Mouse (Mus musculus): ENCODE results near the gene Tex2. TPM values are rescaled to one million over a fixed set of nuclear protein-coding genes. Genes with fewer than 3 reads are reported as not detected.
"Not testable (repeated sequence)": the region's sequence is repeated elsewhere in the genome, so short reads cannot be mapped to it uniquely, and the experiment has no call there.

The Tex2 gene
- polyA plus RNA-seq (2015; fragmentation: Nextera tagmentation; extraction: Ambion mirVana) = 10.6 and 12.2 TPM in 2 replicates

DNA sequence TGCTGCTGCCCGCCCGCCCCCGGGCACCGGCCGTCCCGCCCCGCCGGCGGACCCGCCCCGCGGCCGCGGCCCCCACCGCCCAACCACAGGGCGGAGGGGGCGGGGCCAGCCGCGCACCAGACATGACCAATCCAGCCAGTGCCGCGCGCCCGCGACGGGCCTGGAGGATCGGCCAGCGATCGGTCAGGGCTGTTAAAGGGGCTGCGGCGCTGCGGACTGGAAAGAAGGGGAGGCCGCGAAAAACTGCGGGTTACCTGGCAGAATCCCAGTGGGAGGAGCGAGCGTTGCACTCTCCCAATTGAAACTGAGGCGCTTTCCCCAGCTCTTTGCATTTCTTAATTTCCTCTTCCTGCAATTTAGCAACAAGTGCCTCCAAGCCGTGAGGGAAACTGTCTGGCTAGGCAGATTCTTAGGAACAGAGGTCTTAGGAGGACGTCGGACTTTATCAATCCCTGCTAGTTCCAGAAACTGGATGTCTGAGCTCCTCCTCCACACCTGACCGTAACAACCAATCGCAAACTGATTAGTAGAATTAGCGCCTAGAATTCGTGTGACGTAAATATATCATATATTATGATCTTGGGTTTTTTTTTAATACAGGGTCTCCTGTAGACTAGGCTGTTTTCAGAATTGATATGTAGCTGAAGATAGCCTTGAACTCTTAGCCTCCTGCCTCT lies at the start of gene Tex2:
TSS of gene Tex2 (minus strand) at position 463 of the 677 bp plus-strand sequence.
- peak within 1 kb of the TSS; percentile 95 for H3K9ac ChIP-seq (ENCODE audit: low read depth, low read length)
- WGBS (ENCODE audit: insufficient replicate concordance) = under 1% methylated on average over 45 of the region's 45 CpGs

DNA sequence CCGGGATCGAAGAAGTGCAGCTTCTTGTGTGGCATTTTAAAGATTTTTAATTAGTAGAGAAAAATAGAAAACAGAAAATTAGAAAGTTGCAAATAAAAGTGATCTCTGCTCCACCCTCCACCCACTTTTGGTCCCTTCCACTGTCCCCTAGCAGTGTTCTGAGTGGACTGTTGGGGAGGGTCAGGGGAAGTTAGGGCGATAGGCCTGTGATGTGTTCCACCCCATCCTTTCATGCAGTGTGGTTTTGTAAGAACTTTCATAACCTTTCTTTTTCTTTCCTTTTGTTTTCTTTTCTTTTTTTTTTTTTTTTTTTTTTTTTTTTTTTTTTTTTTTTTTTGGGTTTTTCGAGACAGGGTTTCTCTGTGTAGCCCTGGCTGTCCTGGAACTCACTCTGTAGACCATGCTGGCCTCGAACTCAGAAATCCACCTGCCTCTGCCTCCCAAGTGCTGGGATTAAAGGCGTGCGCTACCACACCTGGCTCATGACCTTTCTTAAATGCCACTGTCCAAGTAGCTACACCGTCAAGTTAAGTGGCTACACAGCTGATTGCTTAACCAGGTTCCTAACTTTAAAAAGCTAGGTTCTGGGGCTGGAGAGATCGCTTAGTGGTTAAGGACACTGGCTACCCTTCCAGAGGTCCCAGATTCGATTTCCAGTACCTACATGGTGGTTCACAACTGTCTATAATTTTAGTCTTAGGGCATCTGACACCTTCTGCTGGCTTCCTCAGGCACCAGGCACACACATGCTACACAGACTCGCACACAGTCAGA lies 49.6 kb upstream of the Tex2 start:
- Histone ChIP-seq H3K9me3 (replicated peaks; ENCODE audit: control insufficient read depth, low read length) (no peaks in the 10 kb centered on the region), H3K36me3 (ENCODE audit: control insufficient read depth, insufficient read depth) (no peaks in the 10 kb centered on the region), H3K27ac (ENCODE audit: low read length) (peak overlapping the region; percentile 26; the same call in 1 of the 2 replicates), H3K4me2 (ENCODE audit: low read depth, low read length) (no peak overlapping the region), H3K27me3 (ENCODE audit: control insufficient read depth, insufficient read depth, low read depth, low read length) (no peaks in the 10 kb centered on the region), H3K4me1 (ENCODE audit: control insufficient read depth, low read depth, low read length) (peaks cover 8% of the 10 kb centered on the region), H3K9ac (ENCODE audit: low read depth, low read length) (no peak overlapping the region), H3K4me3 (ENCODE audit: low read depth, low read length) (no peak overlapping the region)
- ATAC-seq (ENCODE audit: low read depth) = no peak
- WGBS (ENCODE audit: insufficient replicate concordance) = 57% methylated on average over 10 of the region's 11 CpGs

More for the DNA sequence above, at the start of gene Tex2:
- Histone ChIP-seq H3K4me3 (ENCODE audit: low read depth, low read length) (peak within 1 kb of the TSS; percentile 95), H3K9me3 (replicated peaks; ENCODE audit: control insufficient read depth, low read length) (no peaks in the 10 kb centered on the region), H3K4me2 (ENCODE audit: low read depth, low read length) (peak within 1 kb of the TSS; percentile 92), H3K27ac (ENCODE audit: low read length) (peak within 1 kb of the TSS; percentile 98), H3K27me3 (ENCODE audit: control insufficient read depth, insufficient read depth, low read depth, low read length) (no peaks in the 10 kb centered on the region), H3K36me3 (ENCODE audit: control insufficient read depth, insufficient read depth) (no peaks in the 10 kb centered on the region), H3K4me1 (ENCODE audit: control insufficient read depth, low read depth, low read length) (peaks cover 20% of the 10 kb centered on the region)
- peak; percentile 95 for ATAC-seq (ENCODE audit: low read depth)

DNA sequence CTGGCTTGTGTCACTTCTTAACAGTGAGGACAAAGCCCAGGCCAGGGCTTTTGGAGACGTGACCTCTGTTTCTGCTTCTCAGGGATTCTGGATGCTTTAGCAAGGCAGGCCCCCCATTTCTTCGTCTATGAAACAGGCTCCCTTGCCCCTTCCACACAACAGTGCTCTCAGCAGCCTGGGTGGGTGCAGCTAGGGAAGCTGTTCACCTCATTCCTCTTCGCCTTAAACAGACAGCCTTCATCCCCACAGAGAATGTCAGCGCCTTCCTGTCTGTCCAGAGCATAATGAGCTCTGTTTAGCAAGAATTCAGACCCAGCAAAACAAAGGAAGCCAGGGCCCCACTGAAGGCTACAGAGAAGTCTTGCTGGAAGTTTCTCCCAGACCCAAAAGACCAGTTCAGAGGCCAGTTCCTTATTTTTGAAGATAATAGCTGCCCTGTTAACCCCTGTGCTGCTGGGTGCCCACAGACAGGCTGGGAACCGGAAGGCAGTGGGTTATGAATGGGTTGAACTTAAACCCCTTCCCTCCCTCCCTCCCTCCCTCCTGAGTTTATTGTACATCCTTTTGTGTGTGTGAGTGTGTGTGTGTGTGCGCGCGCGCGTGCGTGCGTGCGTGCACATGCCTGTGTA lies 47.3 kb upstream of the Tex2 start:
- Histone ChIP-seq H3K36me3 (ENCODE audit: control insufficient read depth, insufficient read depth) (no peaks in the 10 kb centered on the region), H3K4me2 (ENCODE audit: low read depth, low read length) (no peak overlapping the region), H3K27me3 (ENCODE audit: control insufficient read depth, insufficient read depth, low read depth, low read length) (no peaks in the 10 kb centered on the region), H3K4me1 (ENCODE audit: control insufficient read depth, low read depth, low read length) (peaks cover 8% of the 10 kb centered on the region), H3K4me3 (ENCODE audit: low read depth, low read length) (no peak overlapping the region), H3K9me3 (replicated peaks; ENCODE audit: control insufficient read depth, low read length) (no peaks in the 10 kb centered on the region), H3K9ac (ENCODE audit: low read depth, low read length) (no peak overlapping the region), H3K27ac (ENCODE audit: low read length) (peak overlapping the region; percentile 82)
- 19% methylated on average over 13 of the region's 13 CpGs for WGBS (ENCODE audit: insufficient replicate concordance)
- peak; percentile 63 for ATAC-seq (ENCODE audit: low read depth)

DNA sequence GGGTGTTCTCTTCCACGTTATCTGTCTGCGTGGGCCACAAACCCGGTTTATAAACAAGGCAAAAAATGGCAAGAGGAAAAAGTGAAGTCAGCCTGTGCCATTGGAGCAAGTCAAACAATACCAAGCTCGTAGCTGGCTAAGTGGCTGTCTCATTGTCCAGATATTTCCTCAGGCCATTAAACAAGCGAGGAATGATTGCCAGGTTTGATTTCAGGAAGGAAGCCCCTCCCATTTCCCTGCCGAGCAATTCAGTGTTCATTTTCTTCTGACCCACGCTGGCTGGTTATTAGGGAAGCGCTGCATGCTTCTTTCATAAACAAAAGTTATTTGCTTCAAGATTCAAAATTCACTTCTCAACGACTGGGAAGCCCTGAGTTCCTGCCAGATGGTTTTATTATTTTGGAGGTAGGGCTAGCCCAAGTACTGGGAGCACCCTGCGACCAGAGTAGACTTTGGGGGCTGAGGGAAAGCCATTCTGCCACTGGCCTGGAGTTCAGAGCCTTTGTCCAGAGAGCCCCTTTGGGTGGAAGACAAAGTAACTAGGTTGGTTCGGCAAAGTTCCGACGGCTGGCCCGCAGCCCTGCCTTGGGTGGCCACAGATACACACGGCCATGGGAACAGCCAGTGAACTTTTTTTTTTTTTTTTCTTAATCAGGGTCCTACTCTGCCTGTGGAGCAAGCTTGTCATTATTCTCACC lies 46.5 kb upstream of the Tex2 start:
- Histone ChIP-seq H3K27me3 (ENCODE audit: control insufficient read depth, insufficient read depth, low read depth, low read length) (no peaks in the 10 kb centered on the region), H3K4me1 (ENCODE audit: control insufficient read depth, low read depth, low read length) (peaks cover 8% of the 10 kb centered on the region), H3K4me3 (ENCODE audit: low read depth, low read length) (no peak overlapping the region), H3K27ac (ENCODE audit: low read length) (peak overlapping the region; percentile 82), H3K36me3 (ENCODE audit: control insufficient read depth, insufficient read depth) (no peaks in the 10 kb centered on the region), H3K9ac (ENCODE audit: low read depth, low read length) (no peak overlapping the region; the same call in 1 of the 2 replicates), H3K4me2 (ENCODE audit: low read depth, low read length) (no peak overlapping the region), H3K9me3 (replicated peaks; ENCODE audit: control insufficient read depth, low read length) (no peaks in the 10 kb centered on the region)
- no peak for ATAC-seq (ENCODE audit: low read depth)
- 24% methylated on average over 15 of the region's 15 CpGs for WGBS (ENCODE audit: insufficient replicate concordance)

DNA sequence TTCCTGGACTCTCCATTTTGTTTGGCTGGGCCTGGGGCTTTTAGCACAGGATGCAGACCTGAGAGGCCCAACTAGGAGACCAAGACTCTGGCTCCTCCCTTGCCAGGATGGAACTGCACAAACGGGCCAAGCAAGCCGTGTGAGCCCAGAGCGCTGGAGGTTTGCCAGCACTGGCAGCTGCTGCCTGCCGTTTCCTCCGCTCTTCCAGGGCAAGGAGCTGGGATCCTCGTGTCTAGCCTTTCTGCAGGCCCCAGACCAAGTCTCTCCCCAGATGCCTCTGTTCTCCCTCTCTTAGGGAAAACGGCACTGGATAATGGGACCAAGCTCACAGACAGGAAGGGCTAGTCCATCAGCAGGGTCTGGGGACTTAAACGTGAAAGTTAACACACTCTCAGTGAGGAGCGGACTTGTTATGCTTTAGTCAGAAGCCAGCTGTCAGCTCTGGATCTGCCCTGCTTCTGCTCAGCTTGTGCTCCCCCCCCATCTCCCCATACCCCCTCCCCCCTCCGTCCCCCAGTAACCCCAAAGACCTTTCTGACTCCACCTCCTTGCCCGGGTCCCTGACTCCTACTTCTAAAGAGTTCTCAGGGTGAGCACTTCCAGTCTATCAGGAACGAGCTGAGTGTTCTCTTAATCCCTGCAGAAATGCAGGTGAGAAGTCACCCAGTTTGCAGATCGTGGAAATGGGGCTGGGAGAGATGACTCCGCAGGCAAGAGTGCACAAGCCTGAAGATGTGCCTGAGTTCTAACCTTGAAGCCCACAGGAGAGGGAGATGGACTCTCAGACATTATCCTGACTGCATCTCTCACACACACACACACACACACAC lies 45.0 kb upstream of the Tex2 start:
- Histone ChIP-seq H3K36me3 (ENCODE audit: control insufficient read depth, insufficient read depth) (no peaks in the 10 kb centered on the region), H3K4me2 (ENCODE audit: low read depth, low read length) (no peak overlapping the region), H3K27ac (ENCODE audit: low read length) (no peak overlapping the region), H3K4me1 (ENCODE audit: control insufficient read depth, low read depth, low read length) (peaks cover 8% of the 10 kb centered on the region), H3K27me3 (ENCODE audit: control insufficient read depth, insufficient read depth, low read depth, low read length) (no peaks in the 10 kb centered on the region), H3K4me3 (ENCODE audit: low read depth, low read length) (no peak overlapping the region), H3K9ac (ENCODE audit: low read depth, low read length) (no peak overlapping the region), H3K9me3 (replicated peaks; ENCODE audit: control insufficient read depth, low read length) (no peaks in the 10 kb centered on the region)
- ATAC-seq (ENCODE audit: low read depth) = no peak
- 37% methylated on average over 13 of the region's 14 CpGs for WGBS (ENCODE audit: insufficient replicate concordance)

DNA sequence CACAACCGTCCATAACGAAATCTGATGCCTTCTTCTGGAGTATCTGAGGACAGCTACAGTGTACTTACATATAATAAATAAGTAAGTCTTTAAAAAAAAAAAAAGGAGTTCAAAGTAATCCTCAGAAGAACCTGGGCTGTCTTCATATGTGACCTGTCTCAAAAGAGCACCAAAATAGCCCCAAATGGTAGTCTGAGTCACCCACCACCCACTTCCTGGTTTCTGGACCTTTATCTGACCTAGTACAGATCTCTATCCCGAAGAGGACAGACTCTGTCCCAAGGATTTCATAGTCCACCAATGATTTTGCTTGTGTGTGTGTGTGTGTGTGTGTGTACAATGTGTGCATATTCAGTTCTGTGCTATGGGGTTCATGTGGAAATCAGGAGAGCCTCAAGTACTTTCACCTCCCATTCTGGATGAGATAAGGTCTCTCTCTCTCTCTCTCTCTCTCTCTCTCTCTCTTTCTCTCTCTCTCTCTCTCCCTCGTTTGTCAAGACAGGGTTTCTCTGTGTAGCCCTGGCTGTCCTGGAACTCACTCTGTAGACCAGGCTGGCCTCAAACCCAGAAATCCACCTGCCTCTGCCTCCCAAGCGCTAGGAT lies 43.8 kb upstream of the Tex2 start:
- 56% methylated on average over 5 of the region's 5 CpGs for WGBS (ENCODE audit: insufficient replicate concordance)
- not testable (repeated sequence) for ATAC-seq (ENCODE audit: low read depth); H3K4me1 ChIP-seq (ENCODE audit: control insufficient read depth, low read depth, low read length); H3K4me3 ChIP-seq (ENCODE audit: low read depth, low read length); H3K27me3 ChIP-seq (ENCODE audit: control insufficient read depth, insufficient read depth, low read depth, low read length); H3K36me3 ChIP-seq (ENCODE audit: control insufficient read depth, insufficient read depth); H3K9ac ChIP-seq (ENCODE audit: low read depth, low read length); H3K4me2 ChIP-seq (ENCODE audit: low read depth, low read length); H3K27ac ChIP-seq (ENCODE audit: low read length); H3K9me3 ChIP-seq (replicated peaks; ENCODE audit: control insufficient read depth, low read length)

DNA sequence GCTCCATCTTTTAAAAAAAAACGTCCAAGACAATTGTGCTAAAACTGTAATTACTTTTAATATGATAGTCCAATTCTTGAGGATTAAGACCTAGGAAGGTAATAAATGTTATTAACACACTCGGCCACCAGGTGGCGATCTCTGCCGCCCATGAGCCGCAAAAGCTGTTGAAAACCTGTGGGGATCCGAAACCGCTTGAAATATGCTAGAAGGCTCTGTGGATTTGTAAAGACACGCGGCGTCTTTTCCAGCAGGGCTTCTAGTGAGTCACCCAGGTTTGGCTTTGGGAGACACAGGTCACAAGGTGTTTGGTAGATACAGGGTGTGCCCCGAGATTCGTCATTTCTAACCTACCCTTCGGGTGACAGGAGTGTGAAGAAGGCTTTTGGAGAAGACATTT lies 35.1 kb upstream of the Tex2 start:
- ATAC-seq (ENCODE audit: low read depth) = no peak
- H3K4me2 ChIP-seq (ENCODE audit: low read depth, low read length) = 0 out of 2 replicates have a peak overlapping the region, but pooled peaks have one; percentile 14
- no peaks in the 10 kb centered on the region for H3K4me1 ChIP-seq (ENCODE audit: control insufficient read depth, low read depth, low read length)
- no peak overlapping the region for H3K4me3 ChIP-seq (ENCODE audit: low read depth, low read length)
- no peak overlapping the region for H3K27ac ChIP-seq (ENCODE audit: low read length)
- WGBS (ENCODE audit: insufficient replicate concordance) = 18% methylated on average over 13 of the region's 13 CpGs
- H3K36me3 ChIP-seq (ENCODE audit: control insufficient read depth, insufficient read depth) = no peaks in the 10 kb centered on the region
- H3K9me3 ChIP-seq (replicated peaks; ENCODE audit: control insufficient read depth, low read length) = no peaks in the 10 kb centered on the region
- H3K9ac ChIP-seq (ENCODE audit: low read depth, low read length) = no peak overlapping the region
- H3K27me3 ChIP-seq (ENCODE audit: control insufficient read depth, insufficient read depth, low read depth, low read length) = no peaks in the 10 kb centered on the region
